Mouse (Mus musculus) stomach, postnatal 0 days (tissue): Measurements from ENCODE around the gene Dgkg. TPM values are rescaled to one million over a fixed set of nuclear protein-coding genes. Genes with fewer than 3 reads are reported as not detected.

Experiments
- ATAC-seq: fragments of 200-750 bp; cut with Nextera tagmentation; 2 replicates; pipeline ENCODE4 v1.8.0; 2017; ENCODE audit not compliant: low FRiP score, low TSS enrichment
- DNase-seq: peaks from one replicate; pipeline ENCODE4 v3.0.0-alpha.2; 2016; ENCODE audit warnings: low spot score
- H3K27ac ChIP-seq: fragments of 300-500 bp; sonication (generic); replicated peaks from 2 replicates; pipeline ENCODE4 v1.5.1; 2014; ENCODE audit warnings: mild to moderate bottlenecking, control low read depth
- H3K27me3 ChIP-seq: fragments of 300-500 bp; sonication (generic); 2 replicates; pipeline ENCODE4 v1.6.1; 2014; ENCODE audit warnings: low read length; ENCODE audit not compliant: control insufficient read depth, insufficient read depth
- H3K36me3 ChIP-seq: fragments of 300-500 bp; sonication (generic); 2 replicates; pipeline ENCODE4 v1.6.1; 2014; ENCODE audit warnings: low read length, mixed read lengths; ENCODE audit not compliant: control insufficient read depth, insufficient read depth
- H3K4me1 ChIP-seq: fragments of 300-500 bp; sonication (generic); replicated peaks from 2 replicates; pipeline ENCODE4 v1.6.1; 2014; ENCODE audit warnings: antibody characterized with exemption; ENCODE audit not compliant: control insufficient read depth, insufficient read depth
- H3K4me2 ChIP-seq: fragments of 300-500 bp; sonication (generic); replicated peaks from 2 replicates; pipeline ENCODE4 v1.6.1; 2014; ENCODE audit warnings: low read depth, mild to moderate bottlenecking, control low read depth, moderate library complexity
- H3K4me3 ChIP-seq: fragments of 300-500 bp; sonication (generic); 2 replicates; pipeline ENCODE4 v1.5.1; 2014; ENCODE audit warnings: low read depth, low read length, control low read depth
- H3K9ac ChIP-seq: fragments of 300-500 bp; sonication (generic); 2 replicates; pipeline ENCODE4 v1.6.1; 2014; ENCODE audit warnings: mild to moderate bottlenecking, low read length, control low read depth, mixed read lengths
- H3K9me3 ChIP-seq: fragments of 300-500 bp; sonication (generic); 2 replicates; pipeline ENCODE4 v1.6.1; 2016; ENCODE audit warnings: low read length; ENCODE audit not compliant: control insufficient read depth
- CTCF ChIP-seq: IDR thresholded peaks from 2 replicates; pipeline ENCODE4 v1.5.1; 2016; ENCODE audit warnings: antibody characterized with exemption, low read depth, mild to moderate bottlenecking, moderate library complexity
- EP300 ChIP-seq: optimal IDR thresholded peaks from 2 replicates; pipeline ENCODE3; 2016; ENCODE audit warnings: antibody characterized with exemption
- WGBS: fragments of 180-500 bp; shearing (Covaris S2); extraction: QIAGEN DNeasy Blood & Tissue Kit; methylation state at CpG from one replicate; pipeline ENCODE4 v1.1.7; 2014; 5-methylcytosine and 5-hydroxymethylcytosine counted together
- polyA plus RNA-seq: library from polyadenylated mRNA; unstranded; fragments of >200 nt; fragmentation: Nextera tagmentation; extraction: Ambion mirVana; gene quantifications from 2 replicates; pipeline ENCODE4 v1.2.1, GENCODE M21; 2015

Gene Dgkg
- polyA plus RNA-seq, 1 experiment from 2014 or later = 0.36 TPM

DNA sequence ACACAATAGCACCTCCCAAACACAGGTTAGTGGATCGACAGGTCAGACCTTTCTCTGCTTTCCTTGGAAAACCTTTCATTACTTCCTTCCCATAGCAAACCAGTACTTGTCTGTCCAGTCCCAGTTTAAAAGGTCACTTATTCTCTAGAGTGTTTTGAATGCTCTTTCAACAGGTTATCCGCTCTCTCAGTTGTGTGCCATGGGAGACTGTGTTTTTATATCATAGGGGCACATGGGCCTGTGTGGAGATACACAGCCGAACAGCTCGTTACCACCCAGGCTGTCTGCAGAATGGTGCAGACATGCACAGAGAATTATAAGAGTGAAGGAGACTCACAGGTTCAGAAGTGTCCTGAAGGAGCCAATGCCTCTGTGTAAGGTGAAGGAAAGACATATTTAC, 26.7 kb downstream of the Dgkg start:
- no peak overlapping the region for H3K27ac ChIP-seq
- ATAC-seq = no peak
- H3K9ac ChIP-seq = no peak overlapping the region
- H3K4me3 ChIP-seq = no peak overlapping the region
- H3K4me2 ChIP-seq = no peak overlapping the region
- H3K4me1 ChIP-seq = no peaks in the 10 kb centered on the region
- no peak for DNase-seq
- 84% methylated on average over 4 of the region's 4 CpGs for WGBS
- H3K36me3 ChIP-seq = no peaks in the 10 kb centered on the region
- no peaks in the 10 kb centered on the region for H3K9me3 ChIP-seq
- TF ChIP-seq CTCF (no peak), EP300 (no peak)
- H3K27me3 ChIP-seq = no peaks in the 10 kb centered on the region

DNA sequence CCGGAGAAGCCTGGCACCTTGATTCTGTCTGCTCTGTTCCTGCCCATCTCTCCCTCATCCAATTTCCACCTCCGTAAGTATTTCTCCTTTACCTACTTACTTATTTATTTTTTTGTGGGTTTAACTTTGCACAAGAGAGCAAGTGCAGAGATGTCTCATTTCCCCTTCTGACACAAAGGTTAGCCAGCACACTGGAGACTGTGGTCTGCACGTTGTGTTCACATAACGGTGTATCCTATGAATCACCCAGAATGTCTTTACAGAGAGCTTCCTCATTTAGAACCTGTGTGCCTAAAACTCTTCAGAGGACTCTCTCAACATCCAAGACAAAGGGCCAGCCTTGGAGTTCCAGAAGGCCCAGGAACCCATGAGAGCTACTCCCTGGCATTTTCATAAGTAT, 27.1 kb downstream of the Dgkg start:
- H3K27ac ChIP-seq = no peak overlapping the region
- H3K36me3 ChIP-seq = no peaks in the 10 kb centered on the region
- no peaks in the 10 kb centered on the region for H3K9me3 ChIP-seq
- WGBS = 73% methylated on average over 4 of the region's 4 CpGs
- no peak for TF ChIP-seq EP300
- no peak for TF ChIP-seq CTCF
- H3K9ac ChIP-seq = no peak overlapping the region
- H3K4me3 ChIP-seq = no peak overlapping the region
- H3K4me1 ChIP-seq = no peaks in the 10 kb centered on the region
- DNase-seq = no peak
- ATAC-seq = no peak
- no peaks in the 10 kb centered on the region for H3K27me3 ChIP-seq
- H3K4me2 ChIP-seq = no peak overlapping the region

GRCm38 (mm10) chr16:22625987-22626386, 31.0 kb downstream of the Dgkg start:
- no peak overlapping the region for H3K27ac ChIP-seq
- no peak overlapping the region for H3K4me3 ChIP-seq
- no peak overlapping the region for H3K9ac ChIP-seq
- H3K4me2 ChIP-seq = no peak overlapping the region
- H3K9me3 ChIP-seq = no peaks in the 10 kb centered on the region
- DNase-seq (no peak), ATAC-seq (no peak)
- no peak for TF ChIP-seq EP300
- TF ChIP-seq CTCF = no peak
- no peaks in the 10 kb centered on the region for H3K36me3 ChIP-seq
- WGBS = 88% methylated on average over 5 of the region's 5 CpGs
- no peaks in the 10 kb centered on the region for H3K4me1 ChIP-seq
- no peaks in the 10 kb centered on the region for H3K27me3 ChIP-seq

DNA sequence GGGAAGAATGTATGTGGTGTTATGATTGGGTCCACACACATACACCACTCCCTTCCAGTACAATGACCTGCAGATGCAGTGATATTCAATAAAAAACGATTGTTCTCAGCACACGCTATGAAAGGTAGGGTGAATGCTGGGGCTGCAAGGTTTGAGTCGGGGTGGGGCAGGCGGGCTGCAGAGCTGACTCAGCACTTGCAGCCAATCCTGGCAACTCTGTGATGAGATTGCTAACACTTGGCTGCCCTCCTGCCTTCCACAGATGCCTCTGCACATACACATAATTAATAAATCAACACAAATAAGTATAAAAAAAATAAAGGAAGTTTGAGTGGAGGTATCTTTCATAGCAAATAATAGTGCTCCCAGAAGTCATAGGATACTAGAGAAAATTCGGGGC, 31.6 kb downstream of the Dgkg start:
- Histone ChIP-seq H3K9ac (no peak overlapping the region), H3K27ac (no peak overlapping the region), H3K4me3 (no peak overlapping the region), H3K36me3 (no peaks in the 10 kb centered on the region), H3K4me2 (no peak overlapping the region), H3K4me1 (no peaks in the 10 kb centered on the region), H3K9me3 (no peaks in the 10 kb centered on the region), H3K27me3 (no peaks in the 10 kb centered on the region)
- no peak for TF ChIP-seq CTCF
- no peak for TF ChIP-seq EP300
- 64% methylated on average over 5 of the region's 5 CpGs for WGBS
- DNase-seq (no peak), ATAC-seq (no peak)

DNA sequence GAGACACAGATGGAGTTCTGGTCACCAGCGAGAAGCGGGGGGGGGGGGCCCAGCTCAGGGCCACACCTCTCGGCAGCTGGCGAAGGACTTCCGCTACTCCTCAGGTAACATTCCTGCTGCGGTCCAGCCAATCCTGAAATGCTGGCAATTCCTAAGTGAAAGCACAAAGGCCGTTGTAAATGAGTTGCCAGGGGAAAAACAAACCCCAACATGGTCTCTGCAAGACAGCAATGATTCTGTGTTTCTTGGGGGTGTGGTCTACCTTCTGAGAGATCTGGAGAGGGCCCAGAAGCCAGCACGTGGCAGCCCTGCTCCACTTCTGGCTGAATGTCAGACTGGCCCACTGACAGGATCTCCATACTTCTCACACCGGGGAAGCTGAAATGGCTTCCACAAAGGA, 34.7 kb downstream of the Dgkg start:
- TF ChIP-seq CTCF = no peak
- TF ChIP-seq EP300 = no peak
- Histone ChIP-seq H3K27ac (no peak overlapping the region), H3K4me1 (no peaks in the 10 kb centered on the region), H3K9ac (no peak overlapping the region), H3K4me2 (no peak overlapping the region), H3K9me3 (no peaks in the 10 kb centered on the region), H3K27me3 (no peaks in the 10 kb centered on the region), H3K4me3 (no peak overlapping the region), H3K36me3 (no peaks in the 10 kb centered on the region)
- DNase-seq = peak; percentile 41
- peak; percentile 41; the same call in 1 of the 2 replicates for ATAC-seq
- WGBS = 27% methylated on average over 9 of the region's 9 CpGs

DNA sequence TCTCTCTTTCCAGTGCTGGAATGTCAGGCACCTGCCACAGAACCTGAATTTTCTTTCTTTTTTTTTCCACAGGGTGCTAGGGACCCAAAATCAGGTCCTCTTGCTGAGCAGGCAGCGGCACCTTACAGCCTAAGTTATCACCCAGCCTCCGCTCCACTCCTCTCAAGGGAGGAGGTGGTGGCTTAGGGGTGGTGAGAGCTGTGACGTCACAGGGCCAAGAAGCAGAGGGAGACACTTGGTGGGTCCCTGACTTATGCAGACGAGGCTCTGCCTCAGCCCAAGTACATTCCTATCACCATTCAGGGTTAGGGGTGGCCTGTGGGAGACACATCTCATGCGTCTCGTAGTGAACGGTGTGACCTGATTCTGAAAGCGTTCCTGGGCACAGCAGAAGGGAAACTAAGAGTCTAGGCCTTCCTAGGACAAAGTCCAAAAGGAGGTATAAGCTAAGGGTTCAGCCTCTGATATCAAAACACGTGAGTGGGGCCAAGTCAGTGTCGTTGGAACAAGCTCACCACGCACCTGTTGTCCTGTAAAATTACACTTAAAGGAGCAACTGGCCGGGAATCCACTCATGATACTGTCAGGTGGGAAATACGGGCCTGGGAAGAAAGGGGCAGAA, 35.6 kb downstream of the Dgkg start:
- no peak overlapping the region for H3K4me3 ChIP-seq
- no peak overlapping the region for H3K9ac ChIP-seq
- TF ChIP-seq EP300 = no peak
- TF ChIP-seq CTCF = no peak
- no peak overlapping the region; the same call in 1 of the 2 replicates for H3K27ac ChIP-seq
- ATAC-seq (peak; percentile 67), DNase-seq (peak; percentile 24)
- H3K9me3 ChIP-seq = no peaks in the 10 kb centered on the region
- no peaks in the 10 kb centered on the region for H3K4me1 ChIP-seq
- H3K4me2 ChIP-seq = no peak overlapping the region
- no peaks in the 10 kb centered on the region for H3K36me3 ChIP-seq
- H3K27me3 ChIP-seq = no peaks in the 10 kb centered on the region
- WGBS = 72% methylated on average over 13 of the region's 13 CpGs
